Mouse (Mus musculus) embryo, embryonic 11.5 days (tissue): ENCODE data around the gene Tas2r135.

Experiments
- DNase-seq: peaks from one replicate; pipeline ENCODE4 v3.0.0-alpha.2; 2012; ENCODE audit warnings: low read depth, low spot score

Gene Tas2r135

GRCm38 (mm10) chr6:42405134-42405533 is at the start of gene Tas2r135:
TSS of gene Tas2r135 (plus strand) at chr6:42405434.
- no peak for DNase-seq

GRCm38 (mm10) chr6:42355794-42356600 is 49.2 kb upstream of the Tas2r135 start:
- DNase-seq, result no peak

GRCm38 (mm10) chr6:42356913-42357312 is 48.3 kb upstream of the Tas2r135 start:
- no peak for DNase-seq

GRCm38 (mm10) chr6:42357901-42358300 is 47.3 kb upstream of the Tas2r135 start:
- DNase-seq, result no peak

GRCm38 (mm10) chr6:42358901-42359300 is 46.3 kb upstream of the Tas2r135 start:
- DNase-seq, result no peak

- no peak for DNase-seq
These were observed 45.7 kb upstream of the Tas2r135 start for GRCm38 (mm10) chr6:42359364-42360147.

- DNase-seq, result no peak
These were observed 44.9 kb upstream of the Tas2r135 start for GRCm38 (mm10) chr6:42360231-42360840.

GRCm38 (mm10) chr6:42361041-42361895 is 44.0 kb upstream of the Tas2r135 start:
- DNase-seq, result no peak

GRCm38 (mm10) chr6:42362074-42362473 is 43.2 kb upstream of the Tas2r135 start:
- DNase-seq, result no peak

GRCm38 (mm10) chr6:42362497-42362896 is 42.7 kb upstream of the Tas2r135 start:
- no peak for DNase-seq

GRCm38 (mm10) chr6:42362974-42363373 is 42.3 kb upstream of the Tas2r135 start:
- no peak for DNase-seq

- no peak for DNase-seq
These were observed 41.2 kb upstream of the Tas2r135 start for GRCm38 (mm10) chr6:42364066-42364465.

- DNase-seq, result no peak
These were observed 40.6 kb upstream of the Tas2r135 start for GRCm38 (mm10) chr6:42364607-42365006.

GRCm38 (mm10) chr6:42365215-42365614 is 40.0 kb upstream of the Tas2r135 start:
- no peak for DNase-seq

- no peak for DNase-seq
These were observed 35.4 kb upstream of the Tas2r135 start for GRCm38 (mm10) chr6:42369870-42370269.

- no peak for DNase-seq
These were observed 34.4 kb upstream of the Tas2r135 start for GRCm38 (mm10) chr6:42370630-42371363.

GRCm38 (mm10) chr6:42372001-42372400 is 33.2 kb upstream of the Tas2r135 start:
- no peak for DNase-seq

GRCm38 (mm10) chr6:42372421-42372815 is 32.8 kb upstream of the Tas2r135 start:
- no peak for DNase-seq

- DNase-seq, result no peak
These were observed 32.3 kb upstream of the Tas2r135 start, which contains the start of gene Epha1 for GRCm38 (mm10) chr6:42372816-42373547. TSS of gene Epha1 (minus strand) at chr6:42373268.
